Mouse (Mus musculus) hindbrain, embryonic 10.5 days (tissue): Measurements from ENCODE around the gene Apobec1. TPM values are rescaled to one million over a fixed set of nuclear protein-coding genes. Genes with fewer than 3 reads are reported as not detected.

ENCODE experiments used
- DNase-seq: peaks from one replicate; pipeline ENCODE4 v3.0.0-alpha.2; 2017; ENCODE audit warnings: low spot score
- H3K27ac ChIP-seq: fragments of 300-500 bp; sonication (generic); 2 replicates; pipeline ENCODE4 v1.5.1; 2016; ENCODE audit warnings: mild to moderate bottlenecking, moderate library complexity
- H3K27me3 ChIP-seq: fragments of 300-500 bp; sonication (generic); 2 replicates; pipeline ENCODE4 v1.6.1; 2016; ENCODE audit warnings: mild to moderate bottlenecking; ENCODE audit not compliant: poor library complexity, insufficient read depth, severe bottlenecking
- H3K36me3 ChIP-seq: fragments of 300-500 bp; sonication (generic); 2 replicates; pipeline ENCODE4 v1.6.1; 2016; ENCODE audit warnings: mild to moderate bottlenecking, moderate library complexity
- H3K4me1 ChIP-seq: fragments of 300-500 bp; sonication (generic); replicated peaks from 2 replicates; pipeline ENCODE4 v1.6.1; 2016; ENCODE audit warnings: mild to moderate bottlenecking
- H3K4me3 ChIP-seq: fragments of 300-500 bp; sonication (generic); 2 replicates; pipeline ENCODE4 v1.5.1; 2016; ENCODE audit warnings: mild to moderate bottlenecking, moderate library complexity
- H3K9me3 ChIP-seq: fragments of 300-500 bp; sonication (generic); 2 replicates; pipeline ENCODE4 v1.6.1; 2016; ENCODE audit warnings: mild to moderate bottlenecking, moderate library complexity
- WGBS: fragments of 180-500 bp; shearing (Covaris S2); methylation state at CpG from one replicate; pipeline ENCODE4 v1.1.7; 2016; 5-methylcytosine and 5-hydroxymethylcytosine counted together
- polyA plus RNA-seq: library from polyadenylated mRNA; unstranded; fragments of >200 nt; fragmentation: Nextera tagmentation; extraction: Ambion mirVana; gene quantifications from 2 replicates; pipeline ENCODE4 v1.2.1, GENCODE M21; 2016

The Apobec1 gene
- polyA plus RNA-seq, 1 experiment from 2014 or later: 2.1 TPM

DNA sequence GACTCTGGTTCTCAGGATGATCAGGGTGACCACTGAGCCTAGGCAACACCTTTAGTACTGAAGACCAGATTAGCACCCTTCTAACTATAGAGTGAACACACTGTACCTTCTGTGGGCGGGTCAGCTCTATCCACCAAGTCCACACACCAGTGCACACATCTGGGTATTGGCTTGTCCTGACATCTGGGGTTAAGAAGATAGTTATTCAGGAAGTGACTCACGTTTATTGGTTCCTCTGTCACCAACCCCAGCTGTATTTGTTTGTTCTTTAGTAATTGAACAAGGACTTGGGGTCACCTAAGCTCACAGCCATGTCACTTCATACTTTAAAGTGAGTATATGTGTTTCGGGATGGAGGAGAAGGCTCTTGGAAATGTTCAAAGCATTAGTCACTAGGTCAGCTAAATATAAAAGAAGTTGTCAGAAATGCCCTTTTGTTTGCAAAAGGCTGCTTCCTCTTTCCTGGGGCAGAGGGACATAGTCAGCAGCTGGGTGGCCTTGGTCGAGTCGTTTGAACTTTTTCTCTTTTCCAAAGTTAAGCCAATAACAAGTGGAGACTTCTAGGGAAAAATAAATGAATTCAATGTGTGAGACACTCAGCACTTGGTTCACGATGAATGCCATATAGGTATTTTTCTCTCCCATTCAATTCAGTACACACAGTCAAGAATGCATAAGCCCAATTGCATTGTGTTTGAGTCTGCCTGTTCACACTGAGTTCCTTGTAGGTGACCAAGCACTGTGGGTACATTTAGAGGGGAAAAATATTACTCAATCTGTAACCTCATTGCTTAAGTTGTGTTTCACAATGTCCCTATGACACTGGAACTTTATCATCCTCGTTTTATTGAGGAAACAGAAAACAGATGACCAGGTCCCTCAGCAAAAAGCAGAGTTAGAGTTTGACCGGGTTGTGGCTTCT, 31.3 kb downstream of the Apobec1 start:
- Histone ChIP-seq H3K9me3 (no peaks in the 10 kb centered on the region), H3K27me3 (no peaks in the 10 kb centered on the region), H3K4me3 (no peak overlapping the region), H3K27ac (no peak overlapping the region), H3K36me3 (no peaks in the 10 kb centered on the region), H3K4me1 (no peaks in the 10 kb centered on the region)
- WGBS: 71% methylated on average over 8 of the region's 8 CpGs
- no peak for DNase-seq

DNA sequence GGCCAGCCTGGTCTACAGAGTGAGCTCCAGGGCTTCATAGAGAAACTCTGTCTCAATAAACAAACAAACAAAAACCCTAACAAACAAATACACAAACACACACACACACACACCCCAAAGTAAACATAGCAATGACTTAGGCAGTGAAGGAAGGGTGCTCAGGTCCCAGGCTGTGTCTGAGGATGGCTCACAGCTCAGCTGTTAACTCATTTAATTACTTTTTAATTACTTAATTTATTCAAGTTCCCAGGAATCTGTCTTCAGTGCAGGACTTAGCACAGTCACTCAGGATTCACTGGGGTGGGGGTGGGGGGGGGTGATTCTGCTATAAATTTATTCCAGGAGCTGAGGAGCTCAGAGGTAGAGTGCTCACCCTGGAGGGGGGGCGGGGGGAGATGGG, 32.5 kb downstream of the Apobec1 start:
- Histone ChIP-seq H3K9me3 (no peaks in the 10 kb centered on the region), H3K36me3 (no peaks in the 10 kb centered on the region), H3K27me3 (no peaks in the 10 kb centered on the region), H3K4me3 (no peak overlapping the region), H3K4me1 (no peaks in the 10 kb centered on the region), H3K27ac (no peak overlapping the region)
- 53% methylated on average over 1 of the region's 1 CpGs for WGBS
- DNase-seq: no peak

DNA sequence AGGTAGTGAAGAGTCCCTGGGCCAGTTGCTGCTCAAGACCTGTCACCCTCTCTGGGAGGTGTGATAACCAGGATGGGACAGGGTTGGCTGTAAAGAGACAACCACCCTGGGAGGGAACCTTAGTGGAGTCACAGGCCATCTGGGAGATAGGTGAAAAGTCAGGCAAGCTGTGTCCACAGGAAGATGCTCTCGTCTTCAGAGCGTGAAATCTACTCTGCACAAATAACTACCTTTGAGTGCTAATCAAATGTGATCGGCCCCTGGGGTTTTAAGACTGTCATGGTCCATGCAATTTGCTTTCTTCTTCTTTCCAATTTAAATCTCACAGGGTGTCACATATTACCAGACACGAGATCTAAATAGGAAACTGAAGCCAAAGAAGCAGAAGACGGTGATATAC, 33.1 kb downstream of the Apobec1 start:
- Histone ChIP-seq H3K9me3 (no peaks in the 10 kb centered on the region), H3K4me1 (no peaks in the 10 kb centered on the region), H3K4me3 (no peak overlapping the region), H3K36me3 (no peaks in the 10 kb centered on the region), H3K27me3 (no peaks in the 10 kb centered on the region), H3K27ac (no peak overlapping the region)
- DNase-seq: no peak
- WGBS: 64% methylated on average over 5 of the region's 5 CpGs

DNA sequence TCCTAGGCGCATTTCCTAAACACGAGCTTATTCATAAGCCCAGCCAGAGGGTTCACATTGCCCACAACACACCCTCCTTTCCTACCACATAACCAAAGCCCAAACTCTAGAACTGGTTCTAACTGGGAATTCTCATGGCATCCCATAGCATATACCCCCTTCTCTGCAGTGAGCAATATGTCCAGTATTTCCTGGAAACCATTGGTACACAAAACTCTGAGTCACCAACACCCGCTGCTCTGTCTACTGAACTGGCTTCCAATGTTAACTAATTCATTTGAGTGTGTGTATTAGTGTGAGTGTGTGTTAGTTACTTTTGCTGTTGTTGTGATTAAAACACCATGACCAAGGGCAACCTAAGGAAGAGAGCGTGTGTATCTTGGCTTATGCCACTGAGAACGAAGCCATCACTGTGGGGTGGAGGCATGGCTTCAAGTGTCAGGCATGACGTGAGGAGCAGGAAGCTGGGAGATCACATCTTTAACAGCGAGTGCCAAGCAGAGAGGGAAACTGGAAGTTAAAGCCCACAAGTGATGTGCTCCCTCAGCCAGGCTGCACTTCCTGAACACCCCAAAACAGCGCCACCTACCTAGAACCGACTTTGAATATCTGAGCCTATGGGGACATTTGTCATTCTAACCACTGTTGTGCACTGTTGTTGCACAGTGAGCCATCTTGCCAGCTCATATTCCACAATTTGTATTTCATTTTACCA, 37.0 kb downstream of the Apobec1 start:
- no peaks in the 10 kb centered on the region for H3K36me3 ChIP-seq
- DNase-seq: no peak
- no peak overlapping the region for H3K27ac ChIP-seq
- WGBS: 90% methylated on average over 9 of the region's 9 CpGs
- peaks cover 8% of the 10 kb centered on the region; the same call in 1 of the 2 replicates for H3K4me1 ChIP-seq
- no peaks in the 10 kb centered on the region for H3K9me3 ChIP-seq
- H3K27me3 ChIP-seq: peaks cover 16% of the 10 kb centered on the region
- H3K4me3 ChIP-seq: no peak overlapping the region

DNA sequence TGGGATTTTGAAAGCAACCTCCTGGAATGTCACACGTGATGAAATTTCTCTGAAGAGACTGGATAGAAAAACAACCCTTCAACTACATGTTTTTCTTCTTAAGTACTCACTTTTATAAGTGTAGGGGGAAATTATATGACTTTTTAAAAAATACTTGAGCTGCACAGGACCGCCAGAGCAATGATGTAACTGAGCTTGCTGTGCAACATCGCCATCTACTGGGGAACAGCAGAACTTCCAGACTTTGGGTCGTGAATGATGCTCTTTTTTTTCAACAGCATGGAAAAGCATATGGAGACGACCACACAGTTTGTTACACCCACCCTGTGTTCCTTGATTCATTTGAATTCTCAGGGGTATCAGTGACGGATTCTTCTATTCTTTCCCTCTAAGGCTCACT, 39.8 kb downstream of the Apobec1 start:
- peak; percentile 66 for DNase-seq
- H3K36me3 ChIP-seq: no peaks in the 10 kb centered on the region
- 5% methylated on average over 6 of the region's 6 CpGs for WGBS

DNA sequence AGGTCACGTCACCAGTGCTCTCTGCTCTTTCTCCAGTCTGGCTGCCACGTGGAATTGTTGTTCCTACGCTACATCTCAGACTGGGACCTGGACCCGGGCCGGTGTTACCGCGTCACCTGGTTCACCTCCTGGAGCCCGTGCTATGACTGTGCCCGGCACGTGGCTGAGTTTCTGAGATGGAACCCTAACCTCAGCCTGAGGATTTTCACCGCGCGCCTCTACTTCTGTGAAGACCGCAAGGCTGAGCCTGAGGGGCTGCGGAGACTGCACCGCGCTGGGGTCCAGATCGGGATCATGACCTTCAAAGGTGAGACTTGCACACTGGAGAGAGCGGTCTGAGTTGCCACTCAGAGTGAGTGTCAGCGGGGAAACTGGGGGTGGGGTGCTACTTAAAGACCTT, 41.2 kb downstream of the Apobec1 start:
- no peak for DNase-seq
- Histone ChIP-seq H3K27me3 (peaks cover 16% of the 10 kb centered on the region), H3K36me3 (no peaks in the 10 kb centered on the region), H3K27ac (no peak overlapping the region), H3K4me1 (peaks cover 14% of the 10 kb centered on the region; the same call in 1 of the 2 replicates), H3K4me3 (no peak overlapping the region), H3K9me3 (no peaks in the 10 kb centered on the region)
- WGBS: 82% methylated on average over 20 of the region's 20 CpGs

More for the DNA sequence above, 39.8 kb downstream of the Apobec1 start:
- H3K9me3 ChIP-seq: no peaks in the 10 kb centered on the region
- H3K27me3 ChIP-seq: peaks cover 16% of the 10 kb centered on the region
- H3K27ac ChIP-seq: no peak overlapping the region
- no peak overlapping the region for H3K4me3 ChIP-seq
- peaks cover 11% of the 10 kb centered on the region; the same call in 1 of the 2 replicates for H3K4me1 ChIP-seq

DNA sequence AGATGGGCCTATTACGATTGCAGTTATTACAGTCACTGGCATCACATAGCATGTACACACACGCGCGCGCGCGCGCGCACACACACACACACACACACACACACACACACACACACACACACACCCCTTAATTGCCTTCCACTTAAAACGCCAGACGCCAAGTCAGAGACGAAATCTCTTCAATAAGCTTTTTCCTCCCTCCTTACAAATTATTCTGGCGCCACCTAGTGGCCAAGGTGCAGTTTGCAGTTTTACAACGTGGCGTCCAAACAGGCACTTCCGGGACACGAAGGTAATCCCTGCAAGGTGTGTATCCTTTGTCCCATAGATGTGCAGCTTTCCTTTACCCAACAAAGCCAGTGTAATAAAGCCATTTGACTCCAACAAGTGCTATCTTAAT, 41.8 kb downstream of the Apobec1 start:
- peak overlapping the region; percentile 27 for H3K4me3 ChIP-seq
- H3K27ac ChIP-seq: no peak overlapping the region
- WGBS: 16% methylated on average over 17 of the region's 17 CpGs
- H3K9me3 ChIP-seq: no peaks in the 10 kb centered on the region
- H3K27me3 ChIP-seq: peaks cover 16% of the 10 kb centered on the region
- no peaks in the 10 kb centered on the region for H3K36me3 ChIP-seq
- DNase-seq: peak; percentile 83
- peaks cover 14% of the 10 kb centered on the region; the same call in 1 of the 2 replicates for H3K4me1 ChIP-seq

DNA sequence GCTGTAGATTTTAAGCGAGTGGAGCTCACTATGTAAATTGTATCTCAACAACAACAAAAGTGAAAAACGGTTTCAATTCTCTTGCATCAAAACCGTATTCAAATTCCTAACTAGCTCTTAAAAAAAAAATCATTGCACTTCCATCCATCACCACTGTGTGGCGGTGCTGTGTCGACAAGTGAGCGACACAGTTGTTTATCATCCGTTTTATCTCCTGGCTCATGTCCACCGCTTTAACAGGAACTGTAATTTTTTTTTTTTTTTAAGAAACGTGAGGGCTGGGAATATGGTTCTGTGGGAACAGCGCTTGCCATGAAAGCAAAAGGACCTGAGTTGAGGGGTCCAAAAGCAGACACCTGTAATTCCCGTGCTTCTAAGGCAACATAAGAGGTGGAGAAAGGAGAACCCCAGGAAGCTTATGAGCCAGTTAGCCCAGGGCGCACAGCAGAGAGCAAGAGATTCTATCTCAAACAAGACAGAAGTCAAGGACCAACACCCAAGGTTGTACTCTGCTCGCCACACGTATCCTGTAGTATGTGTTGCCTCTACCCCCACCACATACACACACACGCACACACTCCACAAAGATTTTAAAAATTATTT, 45.2 kb downstream of the Apobec1 start:
- Histone ChIP-seq H3K9me3 (no peaks in the 10 kb centered on the region), H3K4me3 (no peak overlapping the region), H3K36me3 (no peaks in the 10 kb centered on the region), H3K4me1 (0 out of 2 replicates have a peak, but pooled peaks cover 11% of the 10 kb centered on the region), H3K27me3 (peaks cover 8% of the 10 kb centered on the region), H3K27ac (no peak overlapping the region)
- WGBS: 26% methylated on average over 15 of the region's 15 CpGs
- peak; percentile 50 for DNase-seq

DNA sequence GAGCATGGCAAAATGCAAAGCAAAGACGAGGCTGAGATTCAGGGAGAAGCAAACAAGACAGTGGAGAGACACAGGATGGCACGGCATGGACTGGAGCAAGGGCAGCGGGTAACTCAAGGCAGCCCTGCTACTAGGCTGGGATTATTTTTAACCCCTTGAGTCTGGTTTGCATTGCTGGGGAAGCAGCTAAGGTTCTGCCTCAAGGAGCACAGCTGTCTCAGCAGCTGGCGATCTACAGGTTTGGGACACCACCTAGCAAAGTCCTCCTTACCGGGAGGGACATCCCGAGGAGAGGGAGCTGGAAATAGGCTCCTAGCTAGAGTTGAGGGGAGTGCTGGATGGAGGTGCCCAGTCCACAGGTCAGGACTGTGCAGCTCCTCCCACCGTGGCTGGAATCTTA, 47.0 kb downstream of the Apobec1 start:
- Histone ChIP-seq H3K4me3 (no peak overlapping the region), H3K27ac (no peak overlapping the region), H3K27me3 (no peaks in the 10 kb centered on the region; the same call in 1 of the 2 replicates), H3K36me3 (no peaks in the 10 kb centered on the region), H3K9me3 (no peaks in the 10 kb centered on the region), H3K4me1 (0 out of 2 replicates have a peak, but pooled peaks cover 6% of the 10 kb centered on the region)
- WGBS: 52% methylated on average over 7 of the region's 7 CpGs
- no peak for DNase-seq

DNA sequence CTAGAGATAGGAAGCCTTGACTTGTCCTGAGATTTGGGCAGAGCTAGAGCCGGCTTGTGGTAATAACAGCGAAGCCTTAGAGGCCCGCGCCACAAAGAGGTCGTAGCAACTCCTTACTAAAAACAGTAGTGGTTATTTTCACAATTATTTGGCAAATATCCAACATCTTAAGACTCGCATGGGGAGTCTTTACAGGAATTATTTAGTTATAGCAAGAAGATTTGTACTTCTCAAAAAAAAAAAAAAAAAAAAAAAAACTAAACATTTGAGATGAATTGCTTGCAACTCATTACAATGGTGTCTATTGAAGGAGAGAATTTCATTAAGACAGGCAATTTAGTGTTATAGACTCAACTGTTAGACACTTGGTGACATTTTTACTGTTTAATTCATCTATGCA, 48.1 kb downstream of the Apobec1 start:
- H3K36me3 ChIP-seq: no peaks in the 10 kb centered on the region
- no peaks in the 10 kb centered on the region; the same call in 1 of the 2 replicates for H3K27me3 ChIP-seq
- H3K4me1 ChIP-seq: 0 out of 2 replicates have a peak, but pooled peaks cover 3% of the 10 kb centered on the region
- H3K27ac ChIP-seq: no peak overlapping the region
- H3K4me3 ChIP-seq: no peak overlapping the region
- 90% methylated on average over 6 of the region's 6 CpGs for WGBS
- no peaks in the 10 kb centered on the region for H3K9me3 ChIP-seq
- no peak for DNase-seq

DNA sequence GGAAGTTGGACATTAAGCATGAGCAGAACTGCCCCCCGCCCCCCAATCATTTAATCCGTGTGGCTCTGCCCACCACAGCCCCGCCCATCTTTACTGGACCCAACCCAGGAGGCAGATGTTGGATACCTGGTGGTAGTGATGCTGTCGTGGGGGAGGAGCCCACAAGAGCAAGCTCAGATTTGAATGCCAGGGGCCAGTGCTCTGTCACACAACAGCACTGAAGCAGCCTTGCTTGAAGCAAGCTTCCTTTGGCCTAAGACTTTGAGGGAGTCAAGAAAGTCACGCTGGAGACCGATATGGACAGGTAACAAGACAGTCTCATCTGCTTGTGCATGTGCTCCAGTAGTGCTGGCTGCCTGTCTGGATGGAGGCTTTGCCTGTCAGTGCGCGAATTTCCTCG, 48.6 kb downstream of the Apobec1 start, which contains the start of gene Aicda:
TSS of gene Aicda (plus strand) at position 196 of the 400 bp plus-strand sequence.
- H3K27me3 ChIP-seq: no peaks in the 10 kb centered on the region; the same call in 1 of the 2 replicates
- H3K9me3 ChIP-seq: no peaks in the 10 kb centered on the region
- H3K36me3 ChIP-seq: no peaks in the 10 kb centered on the region
- H3K27ac ChIP-seq: no peak within 1 kb of the TSS
- no peak for DNase-seq
- WGBS: 58% methylated on average over 9 of the region's 9 CpGs
- no peak within 1 kb of the TSS for H3K4me3 ChIP-seq
- 0 out of 2 replicates have a peak, but pooled peaks cover 3% of the 10 kb centered on the region for H3K4me1 ChIP-seq

DNA sequence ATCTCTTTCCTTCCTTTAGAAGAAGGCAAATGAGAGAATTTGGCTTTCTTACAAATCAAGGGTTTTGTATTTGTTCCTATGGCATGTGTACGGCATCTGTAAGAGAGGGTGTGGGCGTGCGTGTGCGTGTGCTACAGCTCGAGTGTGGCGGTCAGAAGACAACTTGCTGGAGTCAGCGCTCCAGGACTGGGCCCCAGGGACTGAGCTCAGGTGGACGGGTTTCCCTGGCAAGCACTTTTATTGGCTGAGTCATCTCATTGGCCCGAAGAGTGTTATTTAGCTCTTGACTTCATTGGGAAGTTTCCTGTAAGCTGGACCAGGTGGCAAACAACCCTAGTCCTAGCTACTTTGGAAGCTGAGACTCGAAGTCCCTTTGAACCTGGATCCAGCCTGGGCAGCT, 56.3 kb downstream of the Apobec1 start:
- Histone ChIP-seq H3K4me1 (no peaks in the 10 kb centered on the region), H3K9me3 (no peaks in the 10 kb centered on the region), H3K4me3 (no peak overlapping the region), H3K27me3 (no peaks in the 10 kb centered on the region), H3K36me3 (no peaks in the 10 kb centered on the region), H3K27ac (no peak overlapping the region)
- 85% methylated on average over 10 of the region's 10 CpGs for WGBS
- DNase-seq: no peak
